Mouse (Mus musculus): Measurements from ENCODE around the gene Clybl.

Clybl gene

DNA sequence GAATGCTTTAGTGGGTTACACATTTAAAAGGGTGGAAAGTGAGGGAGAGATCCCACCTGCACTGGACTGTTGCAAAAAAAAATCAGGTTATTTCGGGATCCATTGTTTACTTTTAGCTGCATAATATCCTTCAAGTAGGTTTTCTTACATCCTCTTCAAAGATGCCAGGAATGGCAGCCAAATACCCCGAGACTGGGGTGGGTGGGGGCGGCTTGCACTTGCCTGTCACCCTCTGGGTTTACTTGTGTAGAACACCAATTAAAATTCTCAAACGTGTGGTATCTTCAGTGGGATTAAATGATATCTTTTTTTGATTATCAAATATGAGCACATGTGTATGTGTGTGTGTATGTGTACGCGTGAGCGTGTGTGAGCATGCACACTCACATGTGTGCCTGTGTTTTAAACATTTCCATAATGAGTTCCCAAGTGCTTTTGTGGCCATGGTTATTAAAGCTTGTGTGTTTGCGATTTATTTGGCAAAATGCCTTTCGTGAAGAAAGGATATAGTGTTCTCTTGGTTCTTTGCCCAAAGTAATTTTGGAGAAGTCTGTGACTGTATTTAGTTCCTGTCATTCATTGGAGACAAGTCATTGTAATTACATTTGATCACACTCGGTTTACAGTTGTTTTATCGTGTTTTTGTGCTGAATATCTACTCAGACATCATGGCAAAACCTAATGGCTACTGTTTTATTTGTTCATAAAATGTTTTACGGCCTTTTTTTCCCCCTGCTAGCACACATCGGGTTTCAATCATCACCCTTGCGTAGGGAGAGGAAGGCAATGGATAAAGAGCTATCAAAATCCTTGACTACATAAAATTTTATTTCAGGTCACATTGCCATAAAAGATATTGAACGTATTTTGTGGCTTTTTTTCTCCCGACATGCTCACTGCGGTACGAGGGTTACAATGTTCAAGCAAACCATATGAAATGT lies 65.7 kb downstream of the Clybl start:
- DNase-seq (ENCODE audit: low spot score), result no peak

DNA sequence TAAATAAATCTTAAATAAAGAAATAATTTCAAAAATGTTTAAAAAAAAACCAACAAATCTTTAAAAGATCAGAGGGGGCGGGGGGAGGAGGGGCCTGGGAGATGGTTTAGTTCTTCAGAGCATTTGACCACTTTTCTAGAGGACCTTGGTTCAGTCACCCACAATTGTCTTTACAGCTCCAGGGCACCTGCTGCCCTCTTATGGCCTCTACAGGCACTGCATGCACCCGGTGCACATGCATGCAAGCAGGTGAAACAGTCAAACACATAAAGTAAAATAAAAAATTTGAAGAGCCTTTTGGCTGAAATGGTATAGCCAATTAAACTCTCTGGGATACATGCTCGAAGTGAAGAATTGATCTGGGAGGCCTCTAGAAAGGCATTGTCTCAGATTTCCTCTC lies 67.6 kb downstream of the Clybl start:
- no peak for DNase-seq (ENCODE audit: low spot score)

DNA sequence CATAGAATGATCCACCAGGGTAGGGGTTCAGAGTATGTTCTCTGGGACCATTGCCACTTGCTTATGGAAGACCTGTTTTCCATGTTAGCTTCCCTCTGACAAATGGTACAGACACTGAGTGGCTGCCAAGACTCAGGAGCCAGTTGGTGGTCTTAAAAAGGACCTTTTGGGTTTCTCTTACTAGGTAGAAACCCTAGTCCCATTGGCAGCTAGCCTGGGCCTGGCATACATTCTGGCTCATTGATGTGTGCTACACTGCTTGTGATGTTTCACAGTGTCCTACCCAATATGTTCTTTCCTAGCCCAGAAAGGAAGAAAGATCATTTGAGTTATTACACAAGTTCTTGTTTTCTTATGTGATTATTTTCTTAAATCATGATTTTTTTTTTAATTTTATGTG lies 69.8 kb downstream of the Clybl start:
- DNase-seq (ENCODE audit: low spot score), result no peak

- DNase-seq (ENCODE audit: low spot score), result no peak
Measured at GRCm38 (mm10) chr14:122255562-122256260, 74.2 kb downstream of the Clybl start.

DNA sequence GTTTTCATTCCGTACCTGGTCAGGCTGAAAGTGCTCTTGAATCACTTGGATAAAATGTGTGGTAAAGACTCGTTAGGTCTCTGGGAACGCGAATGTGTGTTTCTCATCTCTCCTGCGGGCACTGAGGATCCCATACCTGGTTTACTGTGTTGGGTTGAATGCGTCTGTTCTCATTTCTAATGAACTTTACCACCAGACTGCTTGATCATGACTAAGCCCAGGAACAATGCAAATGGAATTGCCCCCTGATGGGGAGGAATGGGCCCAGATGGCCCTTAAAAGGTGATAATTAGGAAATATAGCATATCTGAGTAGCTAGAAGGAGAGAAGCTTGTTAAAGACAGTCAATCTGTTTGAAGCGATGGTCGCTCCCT lies 74.7 kb downstream of the Clybl start:
- no peak for DNase-seq (ENCODE audit: low spot score)

GRCm38 (mm10) chr14:122258297-122258696 lies 76.8 kb downstream of the Clybl start:
- DNase-seq (ENCODE audit: low spot score), result no peak

DNA sequence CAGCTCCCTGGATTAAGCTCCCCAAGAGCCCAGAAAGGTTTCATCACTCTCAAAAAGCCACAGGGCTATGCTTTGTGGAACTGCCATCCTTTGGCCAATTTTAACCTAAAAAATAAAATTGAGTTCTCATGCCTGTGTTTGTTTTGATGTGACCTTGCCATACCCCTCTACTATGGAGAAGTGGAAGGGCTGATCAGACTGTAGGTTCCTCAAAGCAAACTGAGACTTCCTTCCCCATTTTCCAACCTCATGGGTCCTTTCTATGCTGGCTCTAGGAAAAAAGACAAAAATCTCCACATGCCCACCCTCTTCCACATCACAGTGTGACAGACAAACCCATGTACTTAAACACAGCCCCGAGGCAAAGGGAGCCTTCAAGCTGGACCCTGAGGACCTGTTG lies 79.7 kb downstream of the Clybl start:
- no peak for DNase-seq (ENCODE audit: low spot score)

DNA sequence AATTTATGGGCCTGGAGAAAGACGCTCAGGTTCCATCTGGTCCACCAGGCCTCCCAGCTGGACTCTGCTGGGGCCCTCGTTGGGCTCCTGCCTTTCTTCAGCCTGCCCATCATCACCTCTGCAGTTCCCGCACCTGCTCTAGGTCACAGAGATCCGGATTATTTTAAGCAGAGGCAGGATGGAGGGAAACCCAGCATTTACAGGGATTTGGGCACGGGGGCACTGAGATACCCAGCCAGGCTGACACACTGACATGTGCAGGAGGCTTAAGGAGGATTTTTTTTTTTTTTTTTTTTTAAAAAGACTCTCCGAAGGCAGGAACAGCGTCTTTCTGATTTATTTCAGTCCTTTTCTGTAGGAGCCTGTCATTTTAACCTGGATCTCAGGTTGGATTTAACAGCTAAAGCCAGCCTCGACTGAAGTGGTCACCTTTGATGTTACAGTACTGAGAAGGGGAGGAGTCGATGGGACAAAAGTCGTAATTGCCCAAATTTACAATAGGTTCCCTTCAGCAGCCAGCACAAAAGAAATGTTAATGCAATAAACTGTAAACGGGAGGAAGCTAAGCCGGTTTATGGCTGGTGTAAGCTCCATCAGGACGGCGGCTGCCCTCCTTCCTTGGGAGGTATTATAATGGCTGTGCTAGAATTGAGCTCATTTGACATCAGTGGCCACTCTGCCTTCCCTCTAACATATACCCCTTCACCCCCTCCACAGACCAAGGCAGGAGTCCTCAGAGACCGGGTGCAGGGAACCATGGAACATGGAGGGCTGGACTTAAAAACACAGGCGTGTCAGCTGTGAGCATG lies 81.6 kb downstream of the Clybl start:
- DNase-seq (ENCODE audit: low spot score), result no peak

DNA sequence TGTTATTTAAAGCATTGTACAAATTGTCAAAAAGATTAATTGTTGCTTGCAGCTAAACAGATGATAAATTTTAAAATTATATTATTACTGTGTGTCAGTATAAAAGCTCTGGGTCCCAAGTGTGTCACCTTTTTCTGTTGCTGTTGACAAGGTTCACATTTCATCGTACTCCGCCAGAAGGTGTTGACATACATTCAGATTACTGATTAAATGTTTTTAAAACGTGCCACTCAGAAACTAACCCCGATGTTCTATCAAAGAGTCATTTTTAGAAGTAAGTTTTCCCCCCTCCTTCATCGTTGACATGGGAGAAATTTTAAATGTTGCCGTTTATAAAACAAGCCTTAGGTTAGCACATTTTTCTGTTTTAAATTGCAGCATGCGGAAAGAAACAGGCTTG lies 83.7 kb downstream of the Clybl start:
- no peak for DNase-seq (ENCODE audit: low spot score)

GRCm38 (mm10) chr14:122267590-122267989 lies 86.1 kb downstream of the Clybl start:
- no peak for DNase-seq (ENCODE audit: low spot score)

- DNase-seq (ENCODE audit: low spot score), result no peak
Measured at GRCm38 (mm10) chr14:122271104-122271746, 89.7 kb downstream of the Clybl start.

- no peak for DNase-seq (ENCODE audit: low spot score)
Measured at GRCm38 (mm10) chr14:122277142-122277541, 95.6 kb downstream of the Clybl start.

- DNase-seq (ENCODE audit: low spot score), result no peak
Measured at GRCm38 (mm10) chr14:122279462-122280308, 98.2 kb downstream of the Clybl start.

- DNase-seq (ENCODE audit: low spot score), result no peak
Measured at GRCm38 (mm10) chr14:122280309-122281071, 99.0 kb downstream of the Clybl start.

GRCm38 (mm10) chr14:122281072-122281634 lies 99.6 kb downstream of the Clybl start:
- no peak for DNase-seq (ENCODE audit: low spot score)

GRCm38 (mm10) chr14:122283959-122284358 lies 102.5 kb downstream of the Clybl start:
- DNase-seq (ENCODE audit: low spot score), result no peak

GRCm38 (mm10) chr14:122296399-122296798 lies 114.9 kb downstream of the Clybl start:
- DNase-seq (ENCODE audit: low spot score), result no peak

- no peak for DNase-seq (ENCODE audit: low spot score)
Measured at GRCm38 (mm10) chr14:122296864-122297263, 115.4 kb downstream of the Clybl start.

- DNase-seq (ENCODE audit: low spot score), result no peak
Measured at GRCm38 (mm10) chr14:122297386-122298109, 116.0 kb downstream of the Clybl start.
